Mouse (Mus musculus): Measurements from ENCODE around the gene Disp3.

Gene Disp3

DNA sequence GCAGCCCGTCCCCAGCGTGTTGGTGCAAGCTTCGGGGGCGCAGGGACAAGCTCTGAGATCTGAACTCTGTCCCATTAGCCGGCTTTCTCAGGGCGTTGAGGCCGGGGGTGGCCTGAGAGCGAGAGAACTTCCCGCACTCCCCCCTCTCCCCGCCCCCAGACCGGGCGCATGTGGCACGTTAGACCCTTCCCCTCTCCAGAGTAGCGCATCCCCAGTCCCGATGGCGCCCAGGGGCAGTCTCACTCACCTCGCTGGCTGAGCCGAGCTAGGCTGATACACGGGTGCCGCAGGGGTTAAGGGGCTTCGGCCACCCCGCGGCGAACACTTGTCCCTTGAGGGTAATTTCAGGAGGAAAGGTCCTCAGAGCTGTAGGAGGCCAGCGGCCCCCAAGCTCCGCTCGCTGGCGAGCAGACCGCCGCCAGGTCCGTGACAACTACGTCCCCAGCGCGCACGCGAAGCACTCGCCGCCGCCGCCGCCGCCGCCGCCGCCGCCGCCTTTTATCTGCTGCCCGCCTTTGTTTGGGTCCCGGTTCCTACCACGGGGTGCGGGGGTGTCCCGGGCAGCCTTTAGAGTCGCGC, at the start of gene Disp3:
Gene Disp3 (minus strand): TSS at position 490 of the 579 bp plus-strand sequence.
- DNase-seq = no peak

DNA sequence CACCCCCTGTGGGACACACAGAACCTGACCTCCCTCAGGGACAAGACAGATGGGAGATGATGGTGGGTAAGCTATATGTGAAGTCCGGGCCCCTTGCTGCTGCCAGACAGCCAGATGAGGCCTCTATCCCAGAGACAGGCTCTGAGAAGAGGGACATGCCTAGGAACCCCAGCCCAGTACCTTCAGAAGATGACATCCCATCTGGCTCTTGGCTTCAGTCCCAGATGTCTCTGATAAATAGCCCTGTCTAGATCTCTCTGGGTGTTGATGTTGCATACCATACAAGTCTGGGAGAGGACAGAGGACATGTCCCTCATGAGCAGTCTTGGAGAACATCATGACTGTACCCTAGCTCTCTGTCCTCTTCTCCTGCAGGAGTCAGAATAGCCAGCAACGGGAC, 42.5 kb upstream of the Disp3 start:
- no peak for DNase-seq

DNA sequence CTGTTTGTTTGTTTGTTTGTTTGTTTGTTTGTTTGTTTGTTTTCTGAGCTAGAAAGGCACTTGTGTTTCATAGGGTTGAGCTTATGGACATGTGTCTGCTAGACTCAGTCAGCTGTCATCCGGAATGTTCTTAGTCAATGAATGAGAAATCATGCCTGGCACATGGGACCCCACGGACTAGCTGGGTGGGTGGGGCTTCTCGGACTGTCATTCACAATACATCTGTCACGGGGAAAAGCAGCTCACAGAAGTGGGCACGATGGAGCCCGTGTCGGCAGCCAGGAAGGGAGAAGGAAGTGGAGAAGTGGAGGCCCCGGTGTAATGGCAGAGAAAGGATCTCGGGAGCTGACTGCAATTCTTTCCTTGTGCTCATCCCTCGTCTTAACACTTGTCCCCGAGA, 41.7 kb upstream of the Disp3 start:
- no peak for DNase-seq

DNA sequence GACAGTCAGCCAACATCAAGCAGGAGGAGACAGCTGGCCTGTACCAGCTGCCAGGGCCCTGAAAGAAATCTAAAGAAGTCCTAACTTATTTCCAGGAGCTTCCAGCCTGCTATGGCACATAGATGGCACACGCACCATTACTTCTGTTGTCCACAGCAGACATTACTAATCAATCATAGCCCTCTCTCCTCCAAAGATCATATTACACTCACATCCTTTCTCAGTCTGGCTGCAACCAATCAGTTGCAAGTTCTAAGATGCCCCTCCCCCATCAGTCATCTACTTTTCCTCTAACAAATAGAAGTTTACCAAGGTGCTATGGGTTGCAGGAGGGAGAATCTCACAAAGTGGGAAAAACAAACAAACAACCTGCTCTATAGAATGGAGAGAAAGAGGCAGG, 40.5 kb upstream of the Disp3 start:
- no peak for DNase-seq

DNA sequence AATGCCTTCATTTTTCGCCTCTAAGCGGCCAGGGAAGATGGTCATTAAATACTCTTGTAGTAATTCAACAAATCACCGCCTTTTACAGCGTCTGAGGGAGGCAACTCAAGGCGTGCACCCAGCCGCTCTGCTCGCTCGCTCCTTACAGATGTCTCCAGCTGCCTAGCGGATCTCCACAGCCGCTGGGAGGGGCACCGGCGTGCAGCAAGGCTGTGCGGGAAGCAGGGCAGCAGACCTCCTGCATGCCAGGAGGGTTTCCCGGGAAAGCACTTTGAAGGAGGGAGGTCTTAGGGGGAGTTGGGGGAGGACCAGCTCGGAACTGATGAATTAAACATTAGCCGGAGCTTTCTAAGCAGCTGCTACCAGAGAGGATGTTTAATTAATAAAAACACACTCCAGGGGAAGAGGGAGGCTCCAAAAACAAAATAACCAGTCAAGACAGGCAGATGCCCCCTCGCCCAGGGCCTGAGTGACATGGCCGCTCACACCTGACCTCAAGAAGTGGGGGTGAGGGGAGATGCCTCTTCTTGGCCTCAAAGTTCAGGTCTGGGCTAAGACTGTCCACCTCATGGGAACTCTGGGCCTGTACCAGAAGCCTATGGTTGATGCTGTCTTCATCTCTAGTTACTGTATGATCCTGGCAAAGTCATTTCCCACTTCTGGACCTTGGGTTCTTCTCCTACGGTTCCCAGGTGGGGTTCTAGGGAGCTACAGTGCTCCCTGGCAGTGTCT, 39.7 kb upstream of the Disp3 start:
- DNase-seq = peak; percentile 52

DNA sequence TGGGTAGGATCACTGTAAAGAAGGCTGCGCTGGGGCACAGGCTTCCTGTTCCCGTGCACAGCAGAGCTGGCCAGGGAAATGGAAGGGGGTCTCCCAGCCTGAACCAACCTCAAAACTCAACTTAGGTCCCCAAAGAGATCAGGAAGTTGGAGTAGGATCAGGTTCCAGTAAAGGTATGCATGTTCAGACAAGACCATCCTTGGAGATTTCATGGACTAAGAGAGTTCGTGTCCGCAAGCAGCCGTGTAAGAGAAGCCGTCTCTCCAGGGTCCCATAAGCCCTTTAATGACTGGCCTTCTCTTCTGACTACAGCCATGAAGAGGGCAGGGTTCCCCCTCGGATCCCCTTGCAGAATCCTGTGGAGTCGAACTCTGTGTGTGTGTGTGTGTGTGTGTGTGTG, 39.0 kb upstream of the Disp3 start:
- no peak for DNase-seq

DNA sequence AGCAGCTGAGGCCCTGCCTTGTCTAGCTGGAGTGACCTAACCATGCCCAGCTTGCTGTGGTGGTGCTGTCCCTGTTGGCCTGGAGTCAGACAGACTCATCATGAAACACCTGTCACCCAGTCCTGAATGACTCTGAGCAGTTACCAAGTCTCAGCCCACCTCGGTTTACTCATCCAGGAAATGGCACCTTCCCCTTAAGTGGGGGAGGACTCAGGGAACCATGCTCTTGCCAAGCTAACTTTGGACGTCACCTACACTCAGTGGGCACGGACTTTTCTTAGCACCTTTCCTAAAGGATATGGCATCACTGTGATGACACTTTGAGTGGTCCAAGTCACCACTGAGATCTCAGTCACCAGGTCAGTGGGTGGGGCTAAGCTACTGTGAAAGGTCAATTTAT, 38.2 kb upstream of the Disp3 start:
- no peak for DNase-seq

DNA sequence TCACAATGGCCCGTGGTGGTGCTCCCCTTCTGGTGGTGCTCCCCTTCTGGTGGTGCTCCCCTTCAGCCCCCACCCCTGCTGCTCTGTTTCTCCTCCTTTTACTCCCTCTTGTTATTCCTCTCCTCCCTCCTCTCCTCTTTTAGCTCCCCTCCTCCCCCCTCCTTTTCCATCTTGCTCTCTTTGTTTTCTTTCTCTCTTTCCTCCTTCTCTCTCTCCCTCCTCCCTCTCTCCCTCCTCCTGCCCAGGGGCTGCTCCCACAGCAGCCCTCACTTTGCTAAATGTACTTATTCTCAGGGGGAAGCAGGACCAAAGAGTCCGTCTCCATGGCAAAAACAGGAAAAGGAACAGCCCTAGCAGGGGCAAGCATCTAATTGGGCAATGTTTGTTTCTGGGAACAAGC, 37.3 kb upstream of the Disp3 start:
- DNase-seq = no peak

DNA sequence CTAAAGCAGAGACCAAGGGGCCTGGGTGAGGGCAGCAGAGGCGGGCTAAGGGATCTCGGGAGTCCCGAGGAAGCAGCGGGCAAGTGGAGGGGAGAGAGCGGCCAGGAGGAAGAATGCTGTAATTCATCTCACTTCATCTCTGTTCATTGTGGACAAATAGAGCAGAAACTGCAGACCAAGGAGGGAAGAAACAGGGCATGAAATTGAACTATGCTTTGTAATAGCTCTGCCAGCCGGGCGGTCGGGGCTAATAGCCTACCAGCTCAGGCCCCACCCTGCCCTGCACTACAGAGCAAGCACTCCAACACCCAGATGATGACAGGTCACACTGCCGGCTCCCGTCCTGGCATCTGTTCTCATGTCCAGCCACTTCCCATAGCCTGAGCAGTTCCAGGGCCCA, 34.4 kb upstream of the Disp3 start:
- no peak for DNase-seq

DNA sequence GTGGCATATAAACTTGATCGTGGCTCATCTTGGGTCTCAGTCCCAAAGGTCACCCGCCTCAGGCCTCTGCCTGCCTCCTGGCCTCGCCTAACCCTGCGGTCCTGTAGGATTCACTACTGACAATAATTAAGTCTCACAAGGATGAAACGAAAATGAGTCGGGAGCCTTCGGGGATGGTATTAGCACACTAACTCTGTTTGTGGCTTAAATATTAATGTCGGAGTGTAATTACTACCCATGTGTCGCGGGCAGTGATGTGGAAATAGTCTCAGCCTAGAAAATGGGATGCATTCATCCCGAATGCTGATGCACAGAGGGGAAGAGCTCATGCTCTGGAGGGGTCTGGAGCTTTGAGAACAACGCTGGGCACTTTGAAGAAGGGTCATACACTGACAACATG, 31.6 kb upstream of the Disp3 start:
- DNase-seq = no peak

DNA sequence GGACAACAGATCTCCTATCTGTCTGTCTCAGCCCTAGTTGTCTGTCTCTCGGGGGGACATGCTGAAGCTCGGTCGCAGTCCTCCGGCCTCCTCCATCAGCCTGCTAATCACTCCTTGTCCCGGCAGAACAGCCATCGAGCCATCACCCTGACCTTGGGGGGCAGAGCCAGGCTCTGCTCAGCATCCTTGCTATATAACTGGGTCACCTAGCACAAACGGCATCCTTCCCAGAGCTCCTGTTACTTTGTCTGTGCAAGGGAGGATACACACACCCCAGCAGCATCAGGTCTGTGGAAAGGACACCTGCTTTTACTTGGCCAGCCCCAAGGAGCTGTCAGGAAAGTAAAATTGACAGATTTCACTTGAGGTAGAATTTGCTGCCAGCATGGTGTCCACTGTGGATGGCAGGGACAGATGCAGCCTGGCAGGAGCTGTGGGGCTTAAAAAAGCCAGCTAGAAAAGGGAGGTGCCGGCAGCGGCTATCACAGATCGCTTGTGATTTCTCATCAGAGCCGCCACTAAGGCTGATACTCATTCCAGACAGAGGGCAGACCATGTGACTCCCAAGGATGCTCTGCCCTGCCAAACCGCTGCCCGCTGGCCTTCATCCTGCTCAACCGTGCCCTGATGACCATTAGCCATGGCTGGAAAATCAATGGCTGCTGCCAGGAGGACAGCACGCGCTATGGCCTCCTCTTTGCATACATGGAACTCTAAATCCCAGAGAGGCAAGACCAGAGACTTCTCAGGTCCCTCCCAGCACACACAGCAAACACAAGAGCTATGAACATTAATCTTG, 27.8 kb upstream of the Disp3 start:
- no peak for DNase-seq

DNA sequence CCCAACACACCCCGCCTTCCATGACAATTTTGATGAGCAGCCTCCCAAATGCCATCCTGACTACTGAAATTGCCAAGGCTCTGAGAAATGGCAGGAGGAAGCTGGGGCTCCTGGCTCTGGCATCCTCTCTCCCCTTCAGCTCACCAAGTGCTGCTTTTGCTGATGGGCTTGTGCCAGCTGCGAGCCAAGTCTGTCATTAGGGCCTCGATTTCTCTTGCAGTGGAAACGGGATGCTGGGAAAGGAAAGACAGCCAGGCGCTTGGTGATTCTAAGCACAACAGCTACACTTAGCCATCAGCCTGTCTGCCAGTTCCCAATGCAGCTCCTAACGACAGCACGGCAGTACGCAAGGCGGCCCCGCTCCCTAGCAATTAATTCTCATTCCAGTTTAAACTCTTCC, 26.6 kb upstream of the Disp3 start:
- peak; percentile 48 for DNase-seq

DNA sequence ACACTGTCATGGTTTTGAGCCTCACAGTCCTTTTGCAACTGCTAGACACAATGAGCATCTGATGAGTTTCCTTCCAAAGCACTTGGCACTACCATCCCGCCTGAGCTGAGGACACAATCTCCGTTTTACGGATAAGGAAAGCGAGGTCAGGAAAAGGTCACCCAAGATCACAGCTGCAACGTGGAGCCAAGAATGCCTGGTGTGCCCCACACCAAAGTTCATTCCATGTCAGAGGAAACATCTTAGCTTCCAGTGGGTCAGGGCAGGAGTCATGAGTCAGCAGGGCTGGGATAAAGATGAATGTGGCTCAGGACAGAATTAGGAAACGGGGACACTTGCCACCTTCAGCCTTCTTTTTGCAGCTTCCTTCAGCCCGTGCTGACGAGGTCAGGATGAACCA, 25.8 kb upstream of the Disp3 start:
- DNase-seq = no peak

DNA sequence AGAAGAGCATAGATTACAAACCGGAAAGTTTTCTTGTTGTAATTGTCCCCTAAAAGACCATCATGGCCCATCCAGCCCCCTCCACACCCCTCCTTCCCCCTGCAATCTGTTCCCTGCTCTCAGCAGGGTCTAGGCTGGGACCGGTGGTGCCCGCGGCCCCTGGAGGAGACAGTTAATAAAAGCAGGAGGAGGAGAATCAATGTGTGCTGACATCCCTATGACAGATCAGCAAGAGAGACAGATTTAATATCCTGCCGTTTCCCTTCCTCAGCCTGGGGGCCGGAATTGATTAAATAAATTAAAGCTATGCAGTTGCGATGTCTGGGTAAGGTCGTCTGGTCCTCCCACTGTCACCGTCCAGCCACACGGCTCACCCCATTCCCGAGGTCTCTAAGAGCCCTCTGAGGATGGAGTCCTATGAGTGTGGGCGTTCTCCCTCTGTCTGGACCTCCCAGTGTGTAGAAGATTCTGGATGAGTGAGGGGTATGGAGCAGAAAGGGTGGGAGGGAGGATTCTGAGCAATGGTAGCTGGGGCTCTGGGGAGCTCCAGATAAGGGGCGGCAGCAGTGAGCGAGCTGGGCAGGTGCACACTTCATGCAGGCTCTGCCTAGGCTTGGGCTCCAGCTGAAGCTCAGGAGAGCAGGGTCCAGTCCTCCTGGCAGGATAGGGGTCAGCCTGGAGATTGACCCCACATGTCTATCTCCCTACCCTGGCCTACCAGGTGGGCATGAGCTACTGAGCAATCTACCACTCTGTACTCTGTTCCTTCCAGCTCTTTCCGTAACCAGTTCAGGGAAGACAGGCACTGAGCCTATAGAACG, 24.7 kb upstream of the Disp3 start:
- no peak for DNase-seq

DNA sequence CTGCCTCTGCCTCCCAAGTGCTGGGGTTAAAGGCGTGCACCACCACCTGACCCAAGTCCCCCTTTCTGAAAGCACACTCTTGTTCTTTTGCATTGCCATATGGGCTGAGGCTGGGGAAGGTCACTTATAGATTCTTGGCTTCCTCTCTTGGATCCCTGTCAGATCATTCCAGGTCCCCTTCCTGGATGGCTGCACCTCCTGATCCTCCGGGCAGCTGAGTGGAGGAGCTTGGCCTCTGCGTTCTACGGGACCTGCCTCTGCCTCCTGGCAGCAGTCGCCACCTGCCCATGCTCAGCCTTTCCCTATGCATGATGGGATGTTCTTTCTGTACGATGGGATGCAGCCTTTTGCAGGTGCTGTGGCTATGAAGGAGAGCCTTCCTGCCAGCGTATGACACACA, 23.1 kb upstream of the Disp3 start:
- no peak for DNase-seq

DNA sequence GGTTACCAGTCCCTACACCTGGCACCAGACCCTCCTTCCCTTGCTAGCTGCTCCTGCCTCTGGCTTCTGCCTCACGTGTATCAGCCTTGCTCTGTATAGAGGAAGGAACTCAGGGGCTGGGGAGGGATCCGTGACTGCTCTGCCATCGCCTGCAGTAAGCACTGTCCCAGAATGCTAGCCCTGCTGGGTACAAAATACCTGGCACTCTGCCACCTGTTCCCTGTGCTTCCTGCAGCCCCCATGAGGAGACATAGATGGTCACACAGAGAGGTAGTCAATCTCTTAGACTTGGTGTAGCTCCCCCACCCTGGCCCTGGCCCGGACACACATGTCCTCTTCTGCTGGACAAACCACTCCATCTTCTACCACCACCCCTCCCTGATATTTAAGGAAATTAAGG, 22.4 kb upstream of the Disp3 start:
- no peak for DNase-seq

DNA sequence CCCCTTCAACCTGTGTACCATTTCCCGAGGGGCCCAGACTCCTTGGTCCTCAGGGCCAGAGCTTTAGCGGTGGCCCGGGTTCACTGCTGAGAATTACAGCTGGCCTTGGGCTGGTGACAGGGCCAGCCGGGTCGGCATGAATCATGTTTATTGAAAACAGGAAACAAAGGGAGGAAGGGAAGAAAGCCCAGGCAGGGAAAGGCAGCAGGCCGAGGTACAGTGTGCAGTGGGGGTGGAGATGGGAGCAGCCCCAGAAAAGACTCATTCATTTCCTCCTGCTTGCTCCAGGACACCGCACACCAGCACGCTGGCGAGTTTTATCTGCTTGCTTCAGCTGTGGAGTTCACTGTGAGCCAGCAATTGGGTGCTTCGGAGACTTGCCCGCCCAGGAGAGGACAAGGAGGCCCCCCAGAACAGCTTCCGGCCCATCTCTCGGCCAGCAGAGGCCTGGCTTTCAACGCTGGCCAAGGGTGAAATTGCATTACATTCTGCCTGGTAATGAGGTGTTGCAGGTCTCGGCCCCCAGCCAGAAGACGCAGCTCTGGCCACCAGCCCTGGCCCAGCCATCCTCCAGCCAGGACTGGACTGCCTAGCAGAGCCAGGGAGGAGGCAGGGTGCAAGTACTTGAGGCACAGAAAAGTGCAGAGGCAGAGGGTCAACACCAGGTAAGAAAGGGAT, 18.8 kb upstream of the Disp3 start:
- no peak for DNase-seq

DNA sequence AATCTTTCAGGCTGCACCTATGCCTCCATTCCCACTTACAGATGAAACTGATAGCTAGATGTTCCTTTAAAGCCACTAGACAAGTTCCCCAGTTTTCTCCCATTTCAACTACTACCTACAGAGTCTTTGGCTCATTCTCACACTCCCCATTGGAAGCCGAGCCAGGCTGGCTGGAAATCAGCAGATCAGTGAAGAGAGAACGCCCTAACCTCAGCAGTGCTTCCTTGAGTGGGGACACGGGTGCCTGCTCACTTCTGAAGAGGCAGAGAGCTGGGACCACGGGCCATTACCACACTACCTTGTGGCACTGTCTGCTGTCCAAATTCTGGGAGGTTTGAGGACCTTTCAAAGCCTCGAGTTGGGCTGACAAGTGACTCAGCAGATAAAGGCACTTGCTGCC, 11.0 kb upstream of the Disp3 start:
- DNase-seq = no peak

DNA sequence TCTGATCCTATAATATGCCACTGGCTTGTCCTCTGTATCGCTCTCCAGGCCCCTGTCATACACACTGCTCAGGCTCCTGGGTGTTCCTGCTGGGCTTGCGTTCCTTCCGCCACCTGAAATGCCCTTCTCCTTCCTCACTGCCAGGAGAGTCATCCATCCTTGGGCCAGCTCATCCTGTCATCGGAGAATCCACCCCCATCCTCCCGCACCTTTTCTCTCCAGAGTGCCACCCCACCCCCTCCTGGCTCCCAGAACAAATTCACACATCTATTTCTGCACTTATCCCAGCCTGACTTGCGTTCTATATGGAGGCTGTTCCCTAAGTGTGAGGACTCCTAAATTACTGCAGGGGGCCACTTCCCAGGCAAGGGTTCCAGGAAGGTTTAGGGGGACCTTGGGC, 9.9 kb upstream of the Disp3 start:
- DNase-seq = peak; percentile 61

DNA sequence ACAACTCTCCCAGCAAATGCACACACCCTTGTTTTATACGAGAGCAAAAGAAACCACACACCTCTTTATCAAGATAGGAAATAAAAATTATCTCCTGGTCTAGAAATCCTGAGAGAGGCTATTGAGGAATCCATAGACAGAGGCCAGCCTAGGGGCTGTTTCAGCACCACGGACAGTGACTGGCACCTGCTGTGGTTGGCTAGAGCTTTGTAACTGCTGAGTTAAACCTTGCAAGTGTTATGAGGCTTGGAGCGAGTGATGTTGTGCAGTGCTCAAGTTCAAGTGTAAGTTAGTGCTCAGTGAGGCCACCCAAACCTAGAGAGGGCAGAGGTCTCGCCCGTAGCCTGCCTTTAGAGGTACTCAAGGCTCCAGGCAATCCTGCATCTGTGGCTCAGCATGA, 5.6 kb upstream of the Disp3 start:
- DNase-seq = no peak

DNA sequence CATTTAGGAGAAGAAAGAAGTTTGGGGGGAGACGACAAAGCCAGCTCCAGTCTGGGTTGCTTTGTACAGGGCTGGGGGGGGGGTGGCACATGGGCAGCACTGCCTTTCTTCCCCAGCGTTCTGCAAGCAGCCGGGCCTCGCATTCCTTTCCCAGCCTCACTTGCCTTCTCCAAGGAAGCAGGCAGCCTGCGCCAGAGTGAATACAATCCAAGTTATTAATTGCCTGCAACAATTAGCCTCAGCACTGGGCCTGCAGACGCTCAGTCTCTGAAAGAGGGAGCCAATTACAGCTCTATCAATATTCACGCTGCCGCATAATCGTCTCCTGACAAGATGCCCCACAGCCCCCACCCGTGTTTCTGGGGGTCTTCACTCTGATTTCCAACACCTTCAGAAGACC, 4.1 kb upstream of the Disp3 start:
- DNase-seq = no peak

DNA sequence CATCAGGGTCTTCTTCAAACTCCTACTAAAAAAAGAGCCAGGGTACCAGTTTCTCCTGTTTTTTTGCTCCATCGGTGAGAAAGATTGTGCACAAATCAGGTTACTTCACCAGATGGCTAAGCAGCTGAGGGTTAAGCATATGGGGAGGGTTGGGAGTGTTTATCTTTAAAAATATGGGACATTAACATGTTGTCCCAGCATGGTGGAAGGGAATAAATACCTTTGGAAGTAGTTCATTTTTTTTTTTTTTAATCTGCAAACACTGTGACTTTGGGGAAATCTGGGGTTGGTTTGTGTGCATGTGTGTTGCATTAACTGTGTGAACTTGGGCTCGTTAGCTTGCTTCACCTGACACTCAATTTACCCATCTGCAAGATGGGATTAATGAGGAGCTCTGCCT, 3.3 kb upstream of the Disp3 start:
- no peak for DNase-seq

DNA sequence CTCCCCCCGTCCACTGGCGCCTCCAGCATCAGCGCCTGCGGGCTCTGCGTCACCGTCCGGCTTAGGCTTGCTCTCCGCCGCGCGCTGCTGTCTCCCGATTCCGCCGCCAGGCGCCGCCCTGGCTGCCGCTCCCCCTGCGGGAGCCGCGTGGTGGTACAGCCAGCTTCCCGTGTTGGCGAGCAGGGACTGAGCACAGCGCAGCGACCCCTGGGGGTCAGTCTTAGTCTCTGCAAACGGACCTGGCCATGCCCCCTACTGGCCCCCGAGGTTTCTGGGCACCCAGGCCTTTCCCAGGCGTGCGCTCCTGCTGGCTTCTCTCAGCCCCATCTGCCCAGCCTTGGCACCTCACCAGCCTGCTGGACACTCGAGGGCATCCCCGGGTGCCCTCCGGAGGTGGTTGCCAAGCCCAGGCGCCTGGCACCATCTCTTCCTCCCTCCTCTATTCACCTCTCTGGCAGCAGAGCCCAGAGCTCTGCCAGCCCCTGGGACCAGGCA, 337 bp upstream of the Disp3 start:
- DNase-seq = peak; percentile 93

Data from right cerebral cortex, postnatal 14 days (tissue).